Mouse (Mus musculus): Measurements from ENCODE around the gene Tcf7l2. TPM values are rescaled to one million over a fixed set of nuclear protein-coding genes. Genes with fewer than 3 reads are reported as not detected.

Gene Tcf7l2
- total and polyA plus RNA-seq, 3 experiments: 2.3 to 16.9 (median 13.0) TPM

DNA sequence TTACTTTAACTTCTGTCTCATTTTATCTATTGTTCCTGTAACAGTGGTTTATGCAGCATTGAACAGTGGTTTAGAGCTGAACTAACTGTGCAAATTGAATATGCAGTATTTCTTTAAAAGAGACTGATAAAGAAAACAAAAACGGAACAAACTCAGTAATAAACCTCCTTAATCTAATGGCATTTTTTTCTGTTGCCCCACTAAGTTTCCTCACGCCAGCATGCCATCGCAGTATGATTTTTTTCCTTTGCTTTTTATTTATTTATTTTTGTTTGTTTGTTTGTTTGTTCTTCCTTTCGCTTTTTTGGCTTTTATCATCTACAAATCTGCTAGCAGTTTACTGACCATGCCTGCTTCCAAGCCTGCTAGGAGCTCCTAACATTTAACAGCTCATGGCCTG, 183.2 kb downstream of the Tcf7l2 start:
- DNase-seq (ENCODE audit: low spot score) (no peak), ATAC-seq (ENCODE audit: extremely low read depth, insufficient number of reproducible peaks, low FRiP score, poor library complexity, severe bottlenecking) (no peak)
- Histone ChIP-seq H3K36me3 (replicated peaks) (no peaks in the 10 kb centered on the region), H3K27me3 (ENCODE audit: insufficient read depth, low read length) (no peaks in the 10 kb centered on the region), H3K4me1 (ENCODE audit: insufficient read depth, low read depth, low read length) (peaks cover 39% of the 10 kb centered on the region), H3K4me3 (ENCODE audit: low read depth, low read length) (no peak overlapping the region), H3K9me3 (replicated peaks) (peaks cover 7% of the 10 kb centered on the region; the same call in 1 of the 2 replicates)
- no peak for TF ChIP-seq GATA2 (IDR thresholded peaks at IDR 0.05; ENCODE audit: borderline replicate concordance, low read depth, low read length)
- no peak for TF ChIP-seq GATA1 (IDR thresholded peaks at IDR 0.05; ENCODE audit: borderline replicate concordance, low read length)
- no peak for TF ChIP-seq TAL1 (conservative IDR thresholded peaks at IDR 0.05; ENCODE audit: low read depth, low read length)
- TF ChIP-seq POLR2AphosphoS5 (IDR thresholded peaks at IDR 0.05; ENCODE audit: insufficient replicate concordance, low read depth, low read length): no peak
- TF ChIP-seq CTCF (IDR thresholded peaks at IDR 0.05; ENCODE audit: low read depth, low read length): no peak

DNA sequence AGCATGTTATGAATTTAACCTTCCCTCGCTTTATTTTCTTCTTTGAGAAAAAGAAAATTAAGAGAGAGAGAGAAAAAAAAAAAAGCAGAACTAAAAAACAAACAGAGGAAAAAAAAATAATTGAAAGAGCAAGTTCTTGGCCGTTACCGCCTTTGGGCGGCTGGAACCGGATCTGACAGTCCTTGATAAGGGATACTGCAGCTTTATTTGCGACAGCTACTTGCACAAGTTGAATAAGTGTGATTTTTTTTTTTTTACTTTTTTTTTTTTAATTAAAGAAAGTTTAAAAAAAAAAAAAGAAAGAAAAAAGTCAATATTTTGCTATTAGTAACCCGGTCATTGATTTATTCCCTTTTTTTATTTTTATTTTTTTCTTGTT, 183.8 kb downstream of the Tcf7l2 start:
- no peaks in the 10 kb centered on the region for H3K27me3 ChIP-seq (ENCODE audit: insufficient read depth, low read length)
- TF ChIP-seq TAL1 (conservative IDR thresholded peaks at IDR 0.05; ENCODE audit: low read depth, low read length) (no peak), GATA1 (IDR thresholded peaks at IDR 0.05; ENCODE audit: borderline replicate concordance, low read length) (no peak), GATA2 (IDR thresholded peaks at IDR 0.05; ENCODE audit: borderline replicate concordance, low read depth, low read length) (no peak), POLR2AphosphoS5 (IDR thresholded peaks at IDR 0.05; ENCODE audit: insufficient replicate concordance, low read depth, low read length) (no peak), CTCF (IDR thresholded peaks at IDR 0.05; ENCODE audit: low read depth, low read length) (no peak)
- H3K4me1 ChIP-seq (ENCODE audit: insufficient read depth, low read depth, low read length): peaks cover 44% of the 10 kb centered on the region

DNA sequence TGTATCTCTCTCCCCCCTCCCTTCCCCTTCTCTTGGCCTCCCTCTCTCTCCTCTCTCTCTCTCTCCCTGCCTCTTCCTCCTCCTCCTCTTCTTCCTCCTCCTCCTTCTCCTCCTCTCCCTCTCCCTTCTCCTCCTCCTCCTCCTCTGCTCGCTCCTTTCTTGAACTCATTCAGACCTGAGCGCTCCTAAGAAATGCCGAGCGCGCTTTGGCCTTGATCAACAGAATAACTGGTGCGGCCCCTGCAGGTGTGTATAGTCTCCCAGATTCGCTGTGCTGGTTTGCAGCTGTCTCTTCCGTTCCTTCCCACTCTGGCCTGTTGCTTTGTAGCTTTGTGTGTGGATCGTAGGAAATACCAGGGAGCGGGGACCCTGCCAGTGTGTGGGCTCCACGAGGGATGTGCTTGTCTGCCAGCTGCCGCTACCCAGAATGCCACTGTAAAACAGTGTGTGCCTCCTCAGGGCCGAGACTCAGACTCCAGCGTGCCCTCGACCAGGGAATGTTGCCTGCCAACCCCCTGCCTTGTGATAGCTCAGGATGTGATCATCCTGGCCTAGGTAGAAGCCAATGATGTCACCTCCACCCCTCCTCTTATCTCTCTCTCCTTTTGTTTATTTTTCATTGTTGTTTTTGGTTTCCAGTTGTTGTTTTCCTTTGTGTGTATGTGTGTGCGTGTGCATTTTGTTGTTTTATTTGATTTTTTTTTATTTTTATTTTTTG, 184.3 kb downstream of the Tcf7l2 start:
- H3K27me3 ChIP-seq (ENCODE audit: insufficient read depth, low read length): no peaks in the 10 kb centered on the region
- peaks cover 48% of the 10 kb centered on the region for H3K4me1 ChIP-seq (ENCODE audit: insufficient read depth, low read depth, low read length)
- DNase-seq (ENCODE audit: low spot score) (no peak), ATAC-seq (ENCODE audit: extremely low read depth, insufficient number of reproducible peaks, low FRiP score, poor library complexity, severe bottlenecking) (no peak)
- H3K9me3 ChIP-seq (replicated peaks): peaks cover 8% of the 10 kb centered on the region; the same call in 1 of the 2 replicates
- no peaks in the 10 kb centered on the region for H3K36me3 ChIP-seq (replicated peaks)
- H3K4me3 ChIP-seq (ENCODE audit: low read depth, low read length): peak overlapping the region; percentile 66
- TF ChIP-seq GATA2 (IDR thresholded peaks at IDR 0.05; ENCODE audit: borderline replicate concordance, low read depth, low read length) (no peak), POLR2AphosphoS5 (IDR thresholded peaks at IDR 0.05; ENCODE audit: insufficient replicate concordance, low read depth, low read length) (no peak), CTCF (IDR thresholded peaks at IDR 0.05; ENCODE audit: low read depth, low read length) (no peak), TAL1 (conservative IDR thresholded peaks at IDR 0.05; ENCODE audit: low read depth, low read length) (no peak), GATA1 (IDR thresholded peaks at IDR 0.05; ENCODE audit: borderline replicate concordance, low read length) (no peak)

More for the DNA sequence above, 183.8 kb downstream of the Tcf7l2 start:
- no peak for DNase-seq (ENCODE audit: low spot score)
- no peak for ATAC-seq (ENCODE audit: extremely low read depth, insufficient number of reproducible peaks, low FRiP score, poor library complexity, severe bottlenecking)
- H3K36me3 ChIP-seq (replicated peaks): no peaks in the 10 kb centered on the region
- H3K9me3 ChIP-seq (replicated peaks): peaks cover 7% of the 10 kb centered on the region; the same call in 1 of the 2 replicates
- H3K4me3 ChIP-seq (ENCODE audit: low read depth, low read length): no peak overlapping the region

DNA sequence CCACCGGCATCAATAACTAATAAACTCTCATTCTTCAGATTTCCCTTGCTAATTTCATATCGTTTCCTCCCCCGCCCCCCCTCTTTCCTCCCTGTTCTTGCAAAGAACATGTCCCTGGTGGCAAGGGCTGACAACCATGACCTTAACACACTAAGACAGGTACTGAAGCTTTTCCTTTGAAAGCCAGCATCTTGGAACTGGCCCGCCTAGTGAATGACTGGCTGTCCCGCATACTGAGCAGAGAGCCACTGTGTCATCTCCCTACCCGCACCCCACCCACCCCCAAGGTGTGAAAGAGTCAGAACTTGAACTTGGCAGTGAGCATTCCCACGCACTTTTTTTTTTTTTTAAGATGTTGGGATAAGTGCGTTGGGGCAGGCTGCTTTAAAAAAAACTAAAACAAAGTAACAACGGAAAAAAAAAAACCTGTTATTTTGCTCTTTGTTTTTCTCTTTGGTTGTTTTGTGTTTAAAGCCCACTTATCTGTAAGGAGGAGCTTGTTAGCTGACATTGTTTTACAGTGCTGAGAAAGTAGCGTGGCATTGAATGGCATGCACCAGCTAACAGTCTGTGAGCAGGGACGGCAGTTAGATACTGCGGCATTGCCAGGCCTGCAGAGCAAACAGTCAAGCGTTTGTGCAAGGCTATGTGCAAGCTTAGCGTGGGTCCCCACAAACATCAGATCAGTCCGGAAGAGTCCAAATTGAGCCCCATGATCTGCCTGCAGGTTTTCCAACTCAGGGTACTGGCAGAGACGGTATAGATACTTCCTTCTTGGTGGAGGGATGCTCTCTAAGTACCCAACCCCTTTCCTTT, 185.4 kb downstream of the Tcf7l2 start:
- Histone ChIP-seq H3K4me1 (ENCODE audit: insufficient read depth, low read depth, low read length) (peaks cover 47% of the 10 kb centered on the region), H3K4me3 (ENCODE audit: low read depth, low read length) (peak overlapping the region; percentile 30; the same call in 1 of the 2 replicates), H3K36me3 (replicated peaks) (peaks cover 7% of the 10 kb centered on the region), H3K27me3 (ENCODE audit: insufficient read depth, low read length) (no peaks in the 10 kb centered on the region), H3K9me3 (replicated peaks) (peaks cover 15% of the 10 kb centered on the region)
- DNase-seq (ENCODE audit: low spot score) (no peak), ATAC-seq (ENCODE audit: extremely low read depth, insufficient number of reproducible peaks, low FRiP score, poor library complexity, severe bottlenecking) (no peak)
- TF ChIP-seq POLR2AphosphoS5 (IDR thresholded peaks at IDR 0.05; ENCODE audit: insufficient replicate concordance, low read depth, low read length): no peak
- no peak for TF ChIP-seq CTCF (IDR thresholded peaks at IDR 0.05; ENCODE audit: low read depth, low read length)
- TF ChIP-seq GATA2 (IDR thresholded peaks at IDR 0.05; ENCODE audit: borderline replicate concordance, low read depth, low read length): no peak
- TF ChIP-seq TAL1 (conservative IDR thresholded peaks at IDR 0.05; ENCODE audit: low read depth, low read length): no peak
- no peak for TF ChIP-seq GATA1 (IDR thresholded peaks at IDR 0.05; ENCODE audit: borderline replicate concordance, low read length)

DNA sequence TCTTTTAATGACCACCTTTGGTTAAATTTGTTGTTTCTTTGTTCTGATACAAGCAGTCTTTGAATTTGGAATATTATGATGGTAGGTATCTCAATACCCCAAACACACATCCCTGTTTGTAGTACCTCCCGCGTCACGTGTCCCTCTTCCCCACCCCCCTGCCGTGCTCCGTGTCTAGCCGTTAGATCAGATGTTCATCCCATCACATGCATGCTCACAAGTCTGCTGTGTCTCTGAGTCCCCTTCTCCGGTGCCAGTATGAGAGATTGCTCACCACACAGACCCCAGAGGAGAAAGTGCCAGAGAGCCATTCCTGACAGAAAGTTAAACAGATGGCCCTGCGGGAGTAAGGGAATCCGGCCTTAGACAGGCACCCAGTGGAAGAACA, 186.0 kb downstream of the Tcf7l2 start:
- Histone ChIP-seq H3K4me3 (ENCODE audit: low read depth, low read length) (no peak overlapping the region; the same call in 1 of the 2 replicates), H3K9me3 (replicated peaks) (peaks cover 15% of the 10 kb centered on the region), H3K36me3 (replicated peaks) (peaks cover 7% of the 10 kb centered on the region), H3K27me3 (ENCODE audit: insufficient read depth, low read length) (no peaks in the 10 kb centered on the region), H3K4me1 (ENCODE audit: insufficient read depth, low read depth, low read length) (peaks cover 46% of the 10 kb centered on the region)
- DNase-seq (ENCODE audit: low spot score): no peak
- no peak for ATAC-seq (ENCODE audit: extremely low read depth, insufficient number of reproducible peaks, low FRiP score, poor library complexity, severe bottlenecking)
- TF ChIP-seq CTCF (IDR thresholded peaks at IDR 0.05; ENCODE audit: low read depth, low read length) (no peak), POLR2AphosphoS5 (IDR thresholded peaks at IDR 0.05; ENCODE audit: insufficient replicate concordance, low read depth, low read length) (no peak), GATA1 (IDR thresholded peaks at IDR 0.05; ENCODE audit: borderline replicate concordance, low read length) (no peak), TAL1 (conservative IDR thresholded peaks at IDR 0.05; ENCODE audit: low read depth, low read length) (no peak), GATA2 (IDR thresholded peaks at IDR 0.05; ENCODE audit: borderline replicate concordance, low read depth, low read length) (no peak)

DNA sequence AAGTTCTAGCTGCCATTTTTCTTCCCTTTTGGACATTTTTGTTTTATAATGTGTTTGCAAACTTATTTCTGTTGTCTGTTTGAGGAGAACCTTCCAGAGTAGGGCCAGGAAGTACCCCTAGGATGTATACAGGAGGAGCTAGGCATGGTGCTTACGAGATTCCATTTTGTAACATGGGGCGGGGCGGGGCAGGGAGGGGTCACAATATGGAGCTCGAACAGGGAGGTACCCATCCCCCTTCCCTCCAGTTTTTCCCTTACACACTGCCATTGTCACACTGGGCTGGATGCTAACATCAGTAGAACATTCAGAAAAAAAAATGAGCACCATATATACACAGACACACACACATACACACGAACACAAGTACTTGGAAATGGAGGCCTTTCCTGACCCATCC, 187.1 kb downstream of the Tcf7l2 start:
- TF ChIP-seq GATA1 (IDR thresholded peaks at IDR 0.05; ENCODE audit: borderline replicate concordance, low read length) (no peak), POLR2AphosphoS5 (IDR thresholded peaks at IDR 0.05; ENCODE audit: insufficient replicate concordance, low read depth, low read length) (no peak), GATA2 (IDR thresholded peaks at IDR 0.05; ENCODE audit: borderline replicate concordance, low read depth, low read length) (no peak)
- peaks cover 7% of the 10 kb centered on the region for H3K36me3 ChIP-seq (replicated peaks)
- H3K4me3 ChIP-seq (ENCODE audit: low read depth, low read length): no peak overlapping the region; the same call in 1 of the 2 replicates
- no peak for ATAC-seq (ENCODE audit: extremely low read depth, insufficient number of reproducible peaks, low FRiP score, poor library complexity, severe bottlenecking)
- H3K27me3 ChIP-seq (ENCODE audit: insufficient read depth, low read length): no peaks in the 10 kb centered on the region
- peaks cover 15% of the 10 kb centered on the region for H3K9me3 ChIP-seq (replicated peaks)
- DNase-seq (ENCODE audit: low spot score): no peak
- H3K4me1 ChIP-seq (ENCODE audit: insufficient read depth, low read depth, low read length): peaks cover 43% of the 10 kb centered on the region

Measured in G1E (cell line).